Mouse (Mus musculus): ENCODE measurements around the gene Akap7. TPM values are rescaled to one million over a fixed set of nuclear protein-coding genes. Genes with fewer than 3 reads are reported as not detected.

Akap7 gene
- polyA plus RNA-seq, 1 experiment from 2014 or later, result 19.8 TPM

Other genes starting within 250 kb of the Akap7 start
- gene Epb41l2, start 51.9 kb upstream of the Akap7 start, polyA plus RNA-seq (2016; fragmentation: Nextera tagmentation; extraction: Ambion mirVana), result 106 and 111 TPM in 2 replicates
- gene Smlr1, start 228.4 kb upstream of the Akap7 start, polyA plus RNA-seq (2016; fragmentation: Nextera tagmentation; extraction: Ambion mirVana), result not detected in 2 replicates

All from limb, embryonic 12.5 days (tissue).